Mouse (Mus musculus) testis, postnatal 14 days (tissue): ENCODE measurements around the gene Tcf20.
"Not testable (repeated sequence)": the region's sequence is repeated elsewhere in the genome, so short reads cannot be mapped to it uniquely, and the experiment has no call there.

Experiments
- DNase-seq: peaks from one replicate; pipeline ENCODE4 v3.0.0; 2021; ENCODE audit warnings: low spot score

Gene Tcf20

DNA sequence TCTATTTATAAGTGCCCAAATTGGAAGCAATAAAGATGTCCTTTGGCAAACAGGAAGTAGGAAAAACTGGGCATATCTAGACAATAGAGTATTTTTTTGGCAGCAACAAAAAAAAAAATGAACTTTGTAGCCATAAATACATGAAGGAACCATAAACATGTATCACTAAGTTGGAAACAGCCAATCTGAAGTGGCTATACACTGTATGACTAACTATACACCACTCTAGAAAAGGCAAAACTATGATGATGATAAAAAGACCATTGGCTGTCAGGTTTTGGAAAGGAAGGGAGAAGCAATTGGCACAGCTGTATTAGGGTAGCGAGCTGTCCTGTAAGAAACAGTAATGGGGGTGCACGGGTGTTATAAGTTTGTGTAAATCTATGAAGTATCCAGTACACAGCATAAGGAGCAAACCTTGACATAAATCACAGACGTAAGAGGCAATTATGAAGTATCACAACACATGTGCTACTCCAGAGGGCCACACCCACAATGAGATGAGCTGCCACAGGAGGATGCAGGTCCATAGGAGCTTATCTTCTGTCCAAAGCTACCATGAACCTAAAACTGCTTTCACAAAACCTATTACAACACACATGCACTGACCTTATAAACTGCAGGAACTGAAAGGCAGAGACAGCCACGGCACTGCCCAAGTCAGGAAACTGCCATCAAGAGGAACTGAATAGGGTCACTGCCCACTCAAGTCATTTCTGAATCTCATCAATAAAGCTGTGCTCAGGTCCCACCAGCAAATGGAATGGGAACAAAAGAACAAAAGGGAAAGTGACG lies 180.5 kb downstream of the Tcf20 start:
- DNase-seq: no peak

DNA sequence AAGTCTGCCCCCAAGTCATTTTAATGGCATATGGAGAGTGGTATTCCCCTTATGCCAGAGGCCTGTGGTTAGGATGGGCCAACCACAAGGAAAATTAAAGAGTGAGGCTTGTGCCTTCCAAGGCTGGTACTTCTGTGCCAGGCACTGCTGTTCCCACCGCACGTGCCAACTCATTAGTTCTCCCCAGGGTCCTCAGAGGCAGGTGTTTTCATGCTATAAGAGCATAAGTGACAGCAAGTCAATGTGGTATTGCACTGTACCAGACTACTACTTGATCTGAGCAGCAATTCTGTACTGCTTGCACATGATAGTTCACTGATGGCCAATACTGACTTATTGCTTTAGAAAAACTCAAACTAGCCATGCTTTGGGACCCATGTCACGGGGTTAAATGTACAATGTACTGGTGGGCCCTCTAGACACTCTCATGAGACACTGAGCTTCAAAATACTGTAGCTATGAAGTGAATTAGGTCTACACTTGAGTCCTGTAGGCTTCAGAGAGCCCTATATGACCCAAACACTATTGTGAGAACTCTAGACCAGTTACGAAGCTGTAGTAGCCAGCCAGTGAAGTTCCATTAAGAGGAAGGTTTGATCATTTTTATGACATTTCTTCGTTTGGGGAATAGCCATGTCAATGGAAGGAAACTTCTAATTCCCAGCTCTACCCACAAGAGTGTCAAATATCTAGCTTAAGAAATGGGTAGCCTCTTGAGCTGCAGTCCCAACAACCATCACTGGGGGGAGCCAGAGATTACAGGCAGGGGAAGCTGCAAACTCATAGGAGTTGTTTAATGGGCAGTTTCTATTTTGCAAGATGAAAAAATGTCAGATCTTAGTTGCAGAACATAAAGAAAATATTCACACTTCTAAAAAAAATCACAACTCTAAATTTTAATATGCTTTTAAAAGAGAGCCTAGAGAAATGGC lies 182.7 kb downstream of the Tcf20 start:
- DNase-seq: peak; percentile 17

DNA sequence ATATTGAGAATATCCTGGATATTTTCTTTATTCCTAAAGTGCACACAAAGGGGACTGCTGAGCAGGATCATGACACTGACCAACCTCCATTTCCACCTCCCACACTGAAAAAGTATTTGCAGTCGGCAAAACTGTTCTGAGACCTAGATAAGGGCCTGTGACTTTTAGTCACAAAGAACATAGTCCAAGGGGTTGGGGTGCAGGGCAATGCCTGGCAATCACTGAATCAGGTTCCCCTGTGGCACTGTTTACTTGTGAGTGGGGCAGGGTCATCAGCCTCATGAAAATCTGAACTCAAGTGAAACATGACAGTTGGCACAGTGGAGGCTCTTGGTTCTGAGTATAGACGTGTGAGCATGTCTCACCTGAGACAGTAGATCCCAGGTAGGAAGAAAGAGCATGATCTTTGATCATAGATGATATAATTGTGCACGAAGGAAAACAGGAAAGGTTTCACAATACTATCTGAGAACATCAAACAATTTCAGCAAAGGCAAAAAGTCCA lies 191.7 kb downstream of the Tcf20 start:
- no peak for DNase-seq

- no peak for DNase-seq
Observed at GRCm38 (mm10) chr15:82794277-82794676, 193.4 kb downstream of the Tcf20 start, which contains the start of gene Cyp2d26. Gene Cyp2d26 (minus strand): TSS chr15:82794294.

- no peak for DNase-seq
Observed at GRCm38 (mm10) chr15:82793868-82794267, 193.8 kb downstream of the Tcf20 start.

DNA sequence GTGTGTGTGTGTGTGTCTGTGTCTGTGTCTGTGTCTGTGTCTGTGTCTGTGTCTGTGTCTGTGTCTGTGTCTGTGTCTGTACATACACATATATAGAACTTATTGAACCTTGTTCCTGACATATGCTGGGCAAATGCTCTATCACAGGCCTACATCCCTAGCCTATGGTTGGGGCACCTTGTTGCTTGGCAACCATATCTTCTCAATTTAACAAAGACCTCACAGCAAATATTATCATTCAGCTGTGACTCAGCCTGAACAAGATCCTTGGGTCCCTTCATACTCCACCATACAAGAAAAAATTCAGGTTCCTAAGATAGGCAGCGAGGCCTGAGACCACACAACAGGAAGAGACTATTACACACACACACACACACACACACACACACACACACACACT lies 194.2 kb downstream of the Tcf20 start:
- DNase-seq: no peak

DNA sequence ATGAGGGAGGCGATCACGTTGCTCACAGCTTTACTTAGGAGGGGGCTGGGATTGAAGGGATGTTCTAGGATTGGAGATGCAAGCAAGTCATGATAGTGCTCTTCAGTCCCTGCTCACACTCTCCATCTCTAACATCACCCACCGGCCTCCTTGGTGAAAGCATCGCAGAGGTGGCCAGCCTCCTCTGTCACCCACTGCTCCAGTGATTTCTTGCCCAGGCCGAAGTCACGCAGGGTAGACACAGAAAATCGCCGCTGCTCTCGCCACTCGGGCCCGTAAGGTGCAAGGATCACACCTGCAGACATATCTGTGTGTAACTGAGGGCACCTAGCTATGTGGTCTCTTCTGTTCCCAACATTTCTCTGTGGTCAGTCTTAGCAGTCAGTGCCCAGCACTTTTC lies 195.1 kb downstream of the Tcf20 start:
- DNase-seq: no peak

- DNase-seq: no peak
Observed at GRCm38 (mm10) chr15:82784581-82784980, 203.1 kb downstream of the Tcf20 start.

GRCm38 (mm10) chr15:82783800-82784199 lies 203.9 kb downstream of the Tcf20 start:
- no peak for DNase-seq

GRCm38 (mm10) chr15:82777856-82778255 lies 209.8 kb downstream of the Tcf20 start:
- not testable (repeated sequence) for DNase-seq

DNA sequence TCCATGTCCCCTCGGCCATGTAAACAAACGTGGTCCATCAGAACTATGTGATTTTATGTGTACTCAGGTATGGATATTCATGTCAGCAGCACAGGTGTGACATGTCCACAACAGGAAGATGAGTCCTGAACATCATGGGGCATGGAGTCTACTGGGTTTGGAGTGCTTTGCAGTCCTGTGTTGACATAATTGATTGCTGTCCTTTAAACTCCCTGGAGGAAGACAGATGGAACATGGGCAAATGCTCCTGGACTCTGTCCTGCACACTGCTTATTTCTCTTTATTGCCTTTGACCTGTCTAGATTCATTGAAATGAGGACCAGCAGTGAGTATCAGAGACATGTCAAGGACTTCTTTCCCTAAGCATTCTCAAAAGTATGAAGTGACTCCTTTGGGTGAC lies 221.7 kb downstream of the Tcf20 start:
- no peak for DNase-seq

DNA sequence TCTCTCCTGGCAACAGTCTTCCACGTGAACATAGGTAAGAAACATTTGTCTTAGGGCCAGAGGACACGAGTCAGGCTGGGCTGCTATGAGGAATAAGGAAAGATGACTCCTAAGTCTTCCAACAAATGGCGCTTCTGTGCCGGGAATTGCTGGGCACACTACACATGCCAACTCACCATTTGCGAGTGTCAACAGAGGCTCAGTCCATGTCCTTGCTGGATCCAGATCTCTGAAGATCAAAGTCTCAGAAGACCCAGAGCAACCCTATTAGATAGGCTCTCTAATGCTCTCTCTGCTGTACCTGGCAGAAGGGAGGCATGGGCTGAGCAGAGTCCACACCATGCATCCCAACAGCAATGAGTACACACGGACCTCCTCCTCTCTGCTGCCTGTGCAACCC lies 222.8 kb downstream of the Tcf20 start:
- DNase-seq: no peak

- no peak for DNase-seq
Observed at GRCm38 (mm10) chr15:82763631-82764420, 223.8 kb downstream of the Tcf20 start, which contains the start of gene Cyp2d40. Gene Cyp2d40 (minus strand): TSS chr15:82764183.
